Mouse (Mus musculus) neural tube, embryonic 14.5 days (tissue): ENCODE results near the gene Pkd2l1. TPM values are rescaled to one million over a fixed set of nuclear protein-coding genes. Genes with fewer than 3 reads are reported as not detected.

Experiments used
- ATAC-seq: fragments of 200-750 bp; cut with Nextera tagmentation; 2 replicates; pipeline ENCODE4 v1.8.0; 2017; ENCODE audit warnings: low read depth, mild to moderate bottlenecking, moderate TSS enrichment, moderate library complexity
- H3K27ac ChIP-seq: fragments of 300-500 bp; sonication (generic); 2 replicates; pipeline ENCODE4 v1.5.1; 2014; ENCODE audit warnings: low read depth, mild to moderate bottlenecking, control low read depth, low read length, moderate library complexity, mixed read lengths
- H3K27me3 ChIP-seq: fragments of 300-500 bp; sonication (generic); 2 replicates; pipeline ENCODE4 v1.6.1; 2014; ENCODE audit warnings: low read length; ENCODE audit not compliant: control insufficient read depth, insufficient read depth
- H3K36me3 ChIP-seq: fragments of 300-500 bp; sonication (generic); 2 replicates; pipeline ENCODE4 v1.6.1; 2014; ENCODE audit warnings: low read length, mixed read lengths; ENCODE audit not compliant: control insufficient read depth, insufficient read depth
- H3K4me1 ChIP-seq: fragments of 300-500 bp; sonication (generic); 2 replicates; pipeline ENCODE4 v1.6.1; 2014; ENCODE audit warnings: low read length; ENCODE audit not compliant: control insufficient read depth, insufficient read depth
- H3K4me2 ChIP-seq: fragments of 300-500 bp; sonication (generic); 2 replicates; pipeline ENCODE4 v1.6.1; 2014; ENCODE audit warnings: mild to moderate bottlenecking, low read depth, low read length, control low read depth
- H3K4me3 ChIP-seq: fragments of 300-500 bp; sonication (generic); 2 replicates; pipeline ENCODE4 v1.5.1; 2014; ENCODE audit warnings: low read depth, low read length, control low read depth, mixed read lengths
- H3K9ac ChIP-seq: fragments of 300-500 bp; sonication (generic); replicated peaks from 2 replicates; pipeline ENCODE4 v1.6.1; 2014; ENCODE audit warnings: low read depth, mild to moderate bottlenecking, control low read depth, low read length, mixed read lengths
- H3K9me3 ChIP-seq: fragments of 300-500 bp; sonication (generic); 2 replicates; pipeline ENCODE4 v1.6.1; 2016; ENCODE audit warnings: low read length; ENCODE audit not compliant: control insufficient read depth
- WGBS: fragments of 180-500 bp; shearing (Covaris S2); extraction: QIAGEN DNeasy Blood & Tissue Kit; methylation state at CpG from one replicate; pipeline ENCODE4 v1.1.7; 2014; 5-methylcytosine and 5-hydroxymethylcytosine counted together
- polyA plus RNA-seq: library from polyadenylated mRNA; unstranded; fragments of >200 nt; fragmentation: Nextera tagmentation; extraction: Ambion mirVana; gene quantifications from 2 replicates; pipeline ENCODE4 v1.2.1, GENCODE M21; 2014

Gene Pkd2l1
- polyA plus RNA-seq: 3.0 and 4.0 TPM in 2 replicates

DNA sequence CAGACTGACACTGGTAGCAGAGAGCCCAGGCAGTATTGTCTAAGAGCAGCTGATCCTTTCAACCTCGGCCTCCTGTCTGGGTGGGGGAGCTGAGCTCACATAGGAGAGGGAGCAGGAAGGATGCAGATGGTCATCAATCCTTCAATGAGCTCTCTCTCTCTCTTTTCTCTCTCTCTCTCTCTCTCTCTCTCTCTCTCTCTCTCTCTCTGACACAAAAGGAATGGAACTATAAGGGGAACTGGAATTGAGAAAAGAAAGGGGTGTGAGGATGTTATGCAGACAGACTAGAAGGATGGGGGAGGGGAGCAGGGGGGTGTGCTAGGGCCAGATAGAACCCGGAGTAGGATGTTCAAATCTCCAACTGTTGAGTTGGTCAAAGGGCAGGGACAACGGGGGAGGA is at the start of gene Pkd2l1:
Gene Pkd2l1 (minus strand): TSS at position 101 of the 400 bp plus-strand sequence.
- no peak within 1 kb of the TSS for H3K4me3 ChIP-seq
- WGBS: 40% methylated on average over 3 of the region's 3 CpGs
- H3K36me3 ChIP-seq: no peaks in the 10 kb centered on the region
- H3K9ac ChIP-seq: no peak within 1 kb of the TSS
- H3K9me3 ChIP-seq: no peaks in the 10 kb centered on the region
- H3K4me2 ChIP-seq: no peak within 1 kb of the TSS
- no peaks in the 10 kb centered on the region for H3K4me1 ChIP-seq
- no peaks in the 10 kb centered on the region for H3K27me3 ChIP-seq
- no peak within 1 kb of the TSS for H3K27ac ChIP-seq
- no peak for ATAC-seq

DNA sequence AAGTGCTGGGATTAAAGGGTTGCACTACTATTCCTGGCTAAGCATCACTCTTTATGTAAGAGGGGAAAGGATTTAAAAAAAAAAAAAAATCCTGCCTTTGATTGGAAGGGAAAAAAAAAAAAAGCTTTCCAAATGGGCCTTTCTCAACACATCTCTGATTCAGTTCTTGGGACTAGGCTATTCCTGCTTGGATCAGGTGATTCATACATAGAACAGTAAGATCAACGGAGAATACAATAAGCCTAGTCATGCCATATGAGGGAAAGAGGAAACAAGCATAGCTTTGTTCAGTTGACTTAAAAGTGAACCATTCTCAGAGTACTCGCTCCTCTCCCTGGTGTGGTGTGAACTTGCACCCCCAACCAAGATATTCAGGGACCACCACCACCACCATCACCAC is 46.7 kb upstream of the Pkd2l1 start:
- no peaks in the 10 kb centered on the region for H3K27me3 ChIP-seq
- no peaks in the 10 kb centered on the region for H3K4me1 ChIP-seq
- H3K9me3 ChIP-seq: no peaks in the 10 kb centered on the region
- no peak overlapping the region for H3K4me3 ChIP-seq
- 82% methylated on average over 2 of the region's 2 CpGs for WGBS
- H3K9ac ChIP-seq: no peak overlapping the region
- no peak for ATAC-seq
- H3K4me2 ChIP-seq: no peak overlapping the region
- H3K36me3 ChIP-seq: no peaks in the 10 kb centered on the region
- H3K27ac ChIP-seq: no peak overlapping the region

DNA sequence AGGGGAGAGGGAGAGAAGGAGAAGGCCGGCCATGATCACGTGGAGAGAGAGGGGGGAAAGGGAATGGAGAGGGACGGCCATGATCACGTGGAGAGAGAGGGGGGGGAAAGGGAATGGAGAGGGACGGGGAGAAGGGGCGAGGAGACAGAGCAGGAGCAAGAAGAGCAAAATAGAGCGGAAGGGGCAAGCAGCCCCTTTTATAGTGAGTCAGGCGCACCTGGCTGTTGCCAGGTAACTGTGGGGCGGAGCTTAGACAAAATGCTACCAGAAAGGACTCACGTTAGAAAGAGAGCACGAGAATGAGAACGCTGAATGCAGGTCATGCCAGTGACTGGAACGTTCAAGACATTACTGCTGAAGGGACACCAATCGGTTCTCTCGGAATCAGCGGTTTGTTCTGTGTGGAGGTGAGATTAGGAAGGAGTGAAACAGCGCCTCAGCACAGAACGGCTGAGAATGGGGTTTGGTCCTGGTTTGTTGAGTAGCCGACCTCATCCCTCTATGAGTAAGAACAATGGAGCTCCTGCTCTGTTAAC is 45.3 kb upstream of the Pkd2l1 start:
- 22% methylated on average over 19 of the region's 19 CpGs for WGBS

DNA sequence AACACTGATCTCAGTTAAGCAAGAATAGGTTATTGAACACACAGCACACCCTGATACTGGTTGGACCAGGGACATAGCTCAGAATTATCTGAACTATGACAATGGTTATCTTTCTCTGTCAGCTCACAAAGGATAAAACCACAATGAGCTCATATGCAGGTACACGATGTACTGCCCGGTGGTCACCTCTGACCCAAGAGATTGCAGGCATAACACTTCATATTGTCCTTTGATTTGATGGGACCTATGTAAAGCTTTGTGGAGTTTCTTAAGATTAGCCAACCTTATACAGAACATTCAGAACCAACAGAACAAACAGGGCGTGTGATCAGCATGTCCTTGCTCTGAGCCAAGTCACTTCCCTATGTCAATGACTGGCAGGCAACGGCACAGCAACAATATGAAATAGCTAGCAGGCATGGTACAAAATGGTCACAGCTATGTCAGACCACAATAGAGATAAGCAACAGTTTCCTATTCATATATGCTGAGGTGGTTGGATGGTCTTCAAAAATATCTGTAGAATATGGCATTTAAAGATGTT is 39.4 kb upstream of the Pkd2l1 start:
- H3K27me3 ChIP-seq: no peaks in the 10 kb centered on the region
- no peaks in the 10 kb centered on the region for H3K9me3 ChIP-seq
- H3K4me1 ChIP-seq: no peaks in the 10 kb centered on the region
- WGBS: 93% methylated on average over 4 of the region's 4 CpGs
- no peak for ATAC-seq
- no peaks in the 10 kb centered on the region for H3K36me3 ChIP-seq
- no peak overlapping the region for H3K4me2 ChIP-seq
- no peak overlapping the region for H3K27ac ChIP-seq
- H3K4me3 ChIP-seq: no peak overlapping the region
- H3K9ac ChIP-seq: no peak overlapping the region

More for the DNA sequence above, 45.3 kb upstream of the Pkd2l1 start:
- H3K36me3 ChIP-seq: no peaks in the 10 kb centered on the region
- H3K27ac ChIP-seq: no peak overlapping the region
- H3K4me2 ChIP-seq: peak overlapping the region; percentile 37
- no peaks in the 10 kb centered on the region for H3K9me3 ChIP-seq
- peak overlapping the region; percentile 10; the same call in 1 of the 2 replicates for H3K4me3 ChIP-seq
- H3K4me1 ChIP-seq: no peaks in the 10 kb centered on the region
- H3K9ac ChIP-seq: peak overlapping the region; percentile 21; the same call in 1 of the 2 replicates
- no peaks in the 10 kb centered on the region for H3K27me3 ChIP-seq
- no peak for ATAC-seq

DNA sequence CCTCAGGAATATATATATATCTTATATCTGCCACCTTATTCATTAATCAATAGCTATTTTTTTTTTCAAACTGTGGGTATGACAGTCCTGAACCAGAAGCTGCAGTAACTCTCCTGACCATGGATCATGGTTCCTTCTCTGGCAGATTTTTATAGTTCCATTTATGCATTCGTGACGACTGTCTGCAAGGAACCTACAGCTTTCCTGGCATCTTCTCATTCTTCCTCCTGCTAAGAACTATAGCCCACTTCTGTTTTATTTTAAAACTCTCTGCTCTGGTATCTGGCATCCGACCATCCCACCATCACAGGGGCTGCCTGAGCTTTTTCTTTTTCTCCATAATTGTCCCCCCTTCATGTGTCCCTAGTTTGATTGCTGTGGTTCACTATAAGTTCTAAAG is 38.0 kb upstream of the Pkd2l1 start:
- H3K27me3 ChIP-seq: no peaks in the 10 kb centered on the region
- no peak overlapping the region for H3K27ac ChIP-seq
- H3K4me2 ChIP-seq: no peak overlapping the region
- no peak overlapping the region for H3K4me3 ChIP-seq
- no peaks in the 10 kb centered on the region for H3K4me1 ChIP-seq
- no peak for ATAC-seq
- 75% methylated on average over 3 of the region's 3 CpGs for WGBS
- no peak overlapping the region for H3K9ac ChIP-seq
- H3K9me3 ChIP-seq: no peaks in the 10 kb centered on the region
- H3K36me3 ChIP-seq: no peaks in the 10 kb centered on the region

DNA sequence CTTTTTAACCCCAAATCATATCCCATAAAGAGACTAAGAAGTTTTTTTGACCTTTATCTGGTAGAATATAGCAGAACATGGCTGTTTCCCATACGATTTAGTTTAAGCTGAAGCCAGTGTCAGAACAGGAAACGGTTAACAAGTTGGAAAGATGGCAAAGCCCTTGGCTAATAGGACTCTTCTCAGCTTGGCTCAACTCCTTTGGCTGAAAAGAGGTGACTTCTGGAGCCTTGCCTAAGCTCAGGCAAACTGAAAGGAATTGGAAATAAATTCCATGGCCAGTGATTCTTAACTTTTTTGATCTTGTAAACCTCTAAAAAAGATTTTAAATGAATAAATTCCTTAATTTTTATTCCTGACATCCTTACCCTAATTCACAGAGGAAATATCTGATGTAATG is 37.5 kb upstream of the Pkd2l1 start:
- H3K4me3 ChIP-seq: no peak overlapping the region
- WGBS: 75% methylated on average over 2 of the region's 2 CpGs
- no peaks in the 10 kb centered on the region for H3K36me3 ChIP-seq

DNA sequence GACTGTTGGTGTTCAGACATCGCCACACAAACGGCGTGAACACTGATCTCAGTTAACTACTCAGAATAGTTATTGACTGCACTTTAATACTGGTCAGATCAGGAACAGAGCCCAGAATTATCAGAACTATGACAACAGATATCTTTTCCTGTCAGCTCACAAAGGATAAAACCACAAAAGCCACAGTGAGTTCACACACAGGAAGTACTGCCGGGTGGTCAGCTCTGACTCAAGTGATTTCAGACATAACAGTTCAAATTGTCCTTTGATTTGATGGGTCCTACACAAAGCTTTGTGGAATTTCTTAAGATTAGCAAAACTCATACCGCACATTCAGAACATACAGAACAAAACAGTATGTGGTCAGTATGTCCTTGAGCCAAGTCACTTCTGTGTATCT is 33.5 kb upstream of the Pkd2l1 start:
- Histone ChIP-seq H3K36me3 (no peaks in the 10 kb centered on the region), H3K4me1 (no peaks in the 10 kb centered on the region), H3K9ac (no peak overlapping the region), H3K27ac (no peak overlapping the region), H3K4me3 (no peak overlapping the region), H3K4me2 (no peak overlapping the region), H3K9me3 (no peaks in the 10 kb centered on the region), H3K27me3 (no peaks in the 10 kb centered on the region)
- WGBS: 96% methylated on average over 5 of the region's 5 CpGs
- no peak for ATAC-seq

More for the DNA sequence above, 37.5 kb upstream of the Pkd2l1 start:
- Histone ChIP-seq H3K9me3 (no peaks in the 10 kb centered on the region), H3K27me3 (no peaks in the 10 kb centered on the region), H3K4me2 (no peak overlapping the region), H3K9ac (no peak overlapping the region), H3K27ac (no peak overlapping the region), H3K4me1 (no peaks in the 10 kb centered on the region)
- no peak for ATAC-seq

DNA sequence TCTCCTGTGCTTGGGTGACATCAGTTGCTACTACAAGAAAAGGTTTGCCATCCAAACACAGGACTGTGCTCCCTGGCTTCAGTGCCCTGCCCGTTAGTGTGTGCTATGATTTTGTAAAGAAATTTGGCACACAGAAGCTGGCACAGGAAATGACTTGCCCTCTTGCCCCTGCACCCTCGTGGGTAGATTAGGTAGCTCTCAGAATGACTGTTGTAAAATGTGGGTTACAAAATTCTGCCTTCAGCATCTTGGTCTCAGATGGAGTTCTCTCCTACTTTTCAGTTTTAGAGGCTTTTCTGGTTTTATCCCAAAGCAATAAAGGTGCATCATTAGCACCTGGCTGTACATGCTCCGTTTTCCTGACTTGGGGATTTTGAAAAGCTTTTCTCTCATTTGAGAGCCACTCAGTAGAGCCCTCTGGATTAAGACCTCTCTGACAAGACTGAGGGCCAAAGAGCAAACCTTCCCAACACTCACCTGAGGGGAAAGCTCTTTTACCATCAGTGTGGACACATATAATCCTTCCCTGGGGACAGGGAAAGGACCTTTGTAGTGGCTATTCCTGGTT is 25.8 kb upstream of the Pkd2l1 start:
- Histone ChIP-seq H3K27ac (no peak overlapping the region), H3K4me3 (no peak overlapping the region), H3K9me3 (no peaks in the 10 kb centered on the region), H3K4me2 (no peak overlapping the region), H3K9ac (no peak overlapping the region), H3K36me3 (no peaks in the 10 kb centered on the region), H3K4me1 (no peaks in the 10 kb centered on the region), H3K27me3 (no peaks in the 10 kb centered on the region)
- no peak for ATAC-seq
- 79% methylated on average over 3 of the region's 3 CpGs for WGBS

DNA sequence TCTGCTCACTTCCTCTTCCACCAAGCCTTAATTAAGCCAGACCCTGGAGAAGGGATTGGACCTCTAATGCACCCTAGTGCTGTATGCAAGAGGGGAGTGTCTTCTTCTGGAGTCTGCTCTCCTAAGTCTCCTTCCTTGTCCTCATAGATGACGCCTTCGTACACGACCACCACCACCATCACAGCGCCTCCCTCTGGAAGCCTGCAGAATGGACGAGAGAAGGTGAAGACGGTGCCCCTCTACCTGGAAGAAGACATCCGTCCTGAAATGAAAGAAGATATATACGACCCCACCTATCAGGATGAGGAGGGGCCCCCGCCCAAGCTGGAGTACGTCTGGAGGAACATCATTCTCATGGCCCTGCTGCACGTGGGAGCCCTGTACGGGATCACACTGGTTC is 23.0 kb upstream of the Pkd2l1 start:
- Histone ChIP-seq H3K27me3 (no peaks in the 10 kb centered on the region), H3K27ac (no peak overlapping the region), H3K4me3 (no peak overlapping the region), H3K9ac (no peak overlapping the region), H3K9me3 (no peaks in the 10 kb centered on the region), H3K4me2 (no peak overlapping the region), H3K36me3 (no peaks in the 10 kb centered on the region), H3K4me1 (no peaks in the 10 kb centered on the region)
- ATAC-seq: no peak
- 80% methylated on average over 12 of the region's 12 CpGs for WGBS
